In genomic region chr19:26846017-26846285, GRCm38 (mm10) we compare ENCODE assay signal across 9 mouse cellular contexts. TPM values are rescaled to one million over a fixed set of nuclear protein-coding genes. Genes with fewer than 3 reads are reported as not detected.
DNase-seq lines count a peak whose midpoint lies in the region; ATAC-seq and TF ChIP-seq lines count a peak whose summit lies in the region.
"Had no signal": no experiment of that assay in that cellular context is flagged by ENCODE, and none has a peak within 500 bp of the region (broad histone marks: within the 10 kb centered on the region; RNA-seq: fewer than 3 reads in every experiment).

No protein-coding gene starts in this region.

- peak overlapping the region; percentile 56 for H3K4me3 ChIP-seq in lung, postnatal 0 days (ENCODE audit: low read depth, low read length)
- H3K4me3 ChIP-seq in liver, embryonic 13.5 days (replicated peaks): peak overlapping the region; percentile 54
- peak overlapping the region; percentile 61 for H3K4me3 ChIP-seq in stomach, embryonic 16.5 days (replicated peaks; ENCODE audit: low read length)

- peak; percentile 41 for DNase-seq in cerebellum, adult 9-10 months
- no peak for DNase-seq in cerebellum, postnatal 14 days
- DNase-seq in lung, postnatal 0 days (ENCODE audit: low spot score): no peak
- no peak for DNase-seq in lung, adult 18-20 months
- DNase-seq in liver, embryonic 13.5 days: no peak
- no peak for DNase-seq in B cell, adult 2 months
- DNase-seq in kidney, adult 8-10 months: no peak

- H3K4me1 ChIP-seq in lung, postnatal 0 days (ENCODE audit: insufficient read depth, low read depth, low read length): no peaks in the 10 kb centered on the region
- H3K4me1 ChIP-seq in liver, embryonic 13.5 days (replicated peaks): peaks cover 4% of the 10 kb centered on the region; the same call in 1 of the 2 replicates
- H3K4me1 ChIP-seq in stomach, embryonic 16.5 days (ENCODE audit: control insufficient read depth, insufficient read depth, low read length): peaks cover 11% of the 10 kb centered on the region; the same call in 1 of the 2 replicates

- no peak for TF ChIP-seq CTCF in lung, postnatal 0 days (IDR thresholded peaks at IDR 0.05)

- no peaks in the 10 kb centered on the region for H3K36me3 ChIP-seq in lung, postnatal 0 days (ENCODE audit: insufficient read depth, low read length)
- H3K36me3 ChIP-seq in liver, embryonic 13.5 days: no peaks in the 10 kb centered on the region
- no peaks in the 10 kb centered on the region for H3K36me3 ChIP-seq in stomach, embryonic 16.5 days (ENCODE audit: control insufficient read depth, insufficient read depth, low read length)

- H3K9me3 ChIP-seq in lung, postnatal 0 days (ENCODE audit: low read length): no peaks in the 10 kb centered on the region
- no peaks in the 10 kb centered on the region for H3K9me3 ChIP-seq in liver, embryonic 13.5 days (replicated peaks)
- H3K9me3 ChIP-seq in stomach, embryonic 16.5 days (replicated peaks; ENCODE audit: control insufficient read depth, low read length): no peaks in the 10 kb centered on the region

- no peak for ATAC-seq in lung, postnatal 0 days
- no peak for ATAC-seq in liver, embryonic 13.5 days (ENCODE audit: low read depth)
- ATAC-seq in stomach, embryonic 16.5 days (ENCODE audit: insufficient read depth, low FRiP score): no peak

- no peak overlapping the region for H3K9ac ChIP-seq in lung, postnatal 0 days (replicated peaks; ENCODE audit: low read depth)
- H3K9ac ChIP-seq in liver, embryonic 13.5 days: no peak overlapping the region
- H3K9ac ChIP-seq in stomach, embryonic 16.5 days (ENCODE audit: low read length): peak overlapping the region; percentile 75

- peak overlapping the region; percentile 54 for H3K4me2 ChIP-seq in lung, postnatal 0 days (replicated peaks; ENCODE audit: low read depth, low read length)
- peak overlapping the region; percentile 54 for H3K4me2 ChIP-seq in liver, embryonic 13.5 days
- peak overlapping the region; percentile 56 for H3K4me2 ChIP-seq in stomach, embryonic 16.5 days (ENCODE audit: low read depth, low read length)

- H3K27me3 ChIP-seq in lung, postnatal 0 days (replicated peaks; ENCODE audit: insufficient read depth, low read length): no peaks in the 10 kb centered on the region
- H3K27me3 ChIP-seq in liver, embryonic 13.5 days: no peaks in the 10 kb centered on the region
- no peaks in the 10 kb centered on the region for H3K27me3 ChIP-seq in stomach, embryonic 16.5 days (ENCODE audit: control insufficient read depth, insufficient read depth, low read length)

- 4% methylated on average over 1 of the region's 1 CpGs for WGBS in lung, postnatal 0 days
- WGBS in liver, embryonic 13.5 days (ENCODE audit: insufficient replicate concordance): 4% methylated on average over 1 of the region's 1 CpGs
- WGBS in stomach, embryonic 16.5 days: 2% methylated on average over 1 of the region's 1 CpGs

- TF ChIP-seq EP300 in lung, postnatal 0 days (IDR thresholded peaks at IDR 0.05): no peak

- no peak overlapping the region for H3K27ac ChIP-seq in lung, postnatal 0 days (ENCODE audit: low read length)
- H3K27ac ChIP-seq in liver, embryonic 13.5 days: no peak overlapping the region
- H3K27ac ChIP-seq in stomach, embryonic 16.5 days (ENCODE audit: low read length): peak overlapping the region; percentile 96

RNA-seq across cellular contexts. Expression of gene Gm815, which starts 39.7 kb away (rescaled TPM):
- polyA plus RNA-seq in lung, postnatal 0 days (2015; fragmentation: Nextera tagmentation; extraction: Ambion mirVana): 0.16 TPM in 1 of 2 replicates, not detected in the other
- not detected in 2 replicates for polyA plus RNA-seq in liver, embryonic 13.5 days (2015; fragmentation: Nextera tagmentation; extraction: Ambion mirVana)
- not detected in 2 replicates for polyA plus RNA-seq in stomach, embryonic 16.5 days (2015; fragmentation: Nextera tagmentation; extraction: Ambion mirVana)
- polyA plus RNA-seq: brain, embryonic 14.5 days had no signal
